Mouse (Mus musculus) CD4-positive helper T cell, adult 2 months (primary cell): Measurements from ENCODE around the gene Cspg4.
"Not testable (repeated sequence)": the region's sequence is repeated elsewhere in the genome, so short reads cannot be mapped to it uniquely, and the experiment has no call there.

ENCODE experiments used
- DNase-seq: peaks from one replicate; pipeline ENCODE4 v3.0.0-alpha.2; 2012; ENCODE audit warnings: low read depth, missing footprints, low spot score

Gene Cspg4

GRCm38 (mm10) chr9:56926387-56926786 lies 61.6 kb downstream of the Cspg4 start:
- no peak for DNase-seq

GRCm38 (mm10) chr9:56927191-56928012 lies 62.6 kb downstream of the Cspg4 start:
- no peak for DNase-seq

- DNase-seq, result peak; percentile 85
Measured at GRCm38 (mm10) chr9:56928041-56928811, 63.4 kb downstream of the Cspg4 start, which contains the start of gene Snx33. TSS of gene Snx33 (minus strand) at chr9:56928371.

- DNase-seq, result no peak
Measured at GRCm38 (mm10) chr9:56929496-56929895, 64.7 kb downstream of the Cspg4 start.

- no peak for DNase-seq
Measured at GRCm38 (mm10) chr9:56930556-56930955, 65.7 kb downstream of the Cspg4 start.

- no peak for DNase-seq
Measured at GRCm38 (mm10) chr9:56936861-56937222, 72.0 kb downstream of the Cspg4 start.

GRCm38 (mm10) chr9:56937223-56938160 lies 72.7 kb downstream of the Cspg4 start, which contains the start of gene Imp3:
TSS of gene Imp3 (plus strand) at chr9:56937475.
- DNase-seq, result peak; percentile 95

GRCm38 (mm10) chr9:56938374-56938773 lies 73.5 kb downstream of the Cspg4 start:
- DNase-seq, result peak; percentile 41

GRCm38 (mm10) chr9:56947481-56947880 lies 82.6 kb downstream of the Cspg4 start:
- DNase-seq, result peak; percentile 64

GRCm38 (mm10) chr9:56948699-56949098 lies 83.9 kb downstream of the Cspg4 start:
- not testable (repeated sequence) for DNase-seq
